Mouse (Mus musculus) cerebellum, adult 2 months (tissue): Measurements from ENCODE around the gene Gm8439.

Experiments used
- CTCF ChIP-seq: fragments of 200-500 bp; IDR thresholded peaks from 2 replicates; pipeline ENCODE4 v1.5.1; 2011; ENCODE audit warnings: low read depth, mild to moderate bottlenecking, control low read depth, low read length, moderate library complexity, borderline replicate concordance; ENCODE audit not compliant: insufficient read depth
- POLR2A ChIP-seq: fragments of 200-500 bp; IDR thresholded peaks from 2 replicates; pipeline ENCODE4 v1.6.1; 2011; ENCODE audit warnings: low read length, control low read depth, borderline replicate concordance; ENCODE audit not compliant: insufficient read depth

GRCm38 (mm10) chr4:120571070-120571464, 17.5 kb upstream of the Gm8439 start:
- TF ChIP-seq POLR2A (no peak), CTCF (no peak)
